Mouse (Mus musculus): ENCODE data around the gene Usp40.

GRCm38 (mm10) chr1:87910428-87910827, 97.9 kb downstream of the Usp40 start:
- TF ChIP-seq CTCF (IDR thresholded peaks at IDR 0.05; ENCODE audit: borderline replicate concordance, insufficient read depth, low read depth, low read length) (no peak), POLR2A (IDR thresholded peaks at IDR 0.05; ENCODE audit: borderline replicate concordance, insufficient read depth, low read length) (no peak)
